Mouse (Mus musculus) layer of hippocampus, postnatal 25 days (tissue): ENCODE measurements around the gene Sp2. TPM values are rescaled to one million over a fixed set of nuclear protein-coding genes. Genes with fewer than 3 reads are reported as not detected.

Experiments
- DNase-seq, 2 experiments: peaks; one replicate each; pipeline ENCODE4 v3.0.0; 2022; ENCODE audit warnings: mixed read lengths in 2 of 2, low spot score in 1 of 2; ENCODE audit errors: extremely low spot score in 1 of 2
- total RNA-seq, 2 experiments: library from RNA; stranded (reverse); gene quantifications; 2 replicates each; pipeline ENCODE4 v1.2.3; 2021

The Sp2 gene
- total RNA-seq, 2 experiments from 2014 or later = 12.8 to 15.0 TPM

- DNase-seq = no peak
These were observed 14.1 kb upstream of the Sp2 start for GRCm38 (mm10) chr11:96996773-96997379.

- no peak for DNase-seq
These were observed 13.3 kb upstream of the Sp2 start for GRCm38 (mm10) chr11:96995836-96996772.

- DNase-seq = no peak
These were observed 12.3 kb upstream of the Sp2 start for GRCm38 (mm10) chr11:96995031-96995430.

DNA sequence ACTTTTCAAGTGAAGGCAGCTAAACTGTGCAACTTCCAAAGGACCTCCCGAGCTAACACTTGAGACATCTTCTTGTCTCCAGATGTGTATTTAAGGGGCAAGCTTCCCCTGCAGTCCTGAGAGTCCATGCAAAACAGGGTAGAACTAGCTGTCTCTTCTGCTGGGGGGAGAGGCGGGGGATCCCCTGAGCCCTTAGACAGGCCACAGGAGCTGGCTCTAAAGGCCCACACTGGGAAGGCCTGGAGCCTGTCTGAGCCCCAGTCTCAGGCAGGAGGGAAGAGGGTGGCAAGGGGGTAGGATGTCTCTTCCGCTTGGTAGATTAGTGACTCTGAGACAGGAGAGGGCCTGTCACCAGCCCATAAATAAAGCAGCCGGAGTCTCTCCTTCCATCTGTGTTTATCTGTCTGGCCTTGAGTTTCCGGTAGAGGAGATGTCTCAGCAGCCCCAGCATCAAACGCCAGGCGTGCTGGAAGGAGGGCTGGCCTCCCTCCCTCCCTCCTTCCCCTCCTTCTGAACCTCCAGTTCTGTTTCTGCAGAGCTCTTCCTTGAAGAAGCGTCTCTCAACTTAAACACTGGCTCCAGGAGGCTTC, 10.1 kb upstream of the Sp2 start:
- no peak for DNase-seq

- DNase-seq = no peak
These were observed 8.7 kb upstream of the Sp2 start for GRCm38 (mm10) chr11:96991501-96991900.

- DNase-seq = no peak
These were observed 5.3 kb upstream of the Sp2 start for GRCm38 (mm10) chr11:96987873-96988655.

DNA sequence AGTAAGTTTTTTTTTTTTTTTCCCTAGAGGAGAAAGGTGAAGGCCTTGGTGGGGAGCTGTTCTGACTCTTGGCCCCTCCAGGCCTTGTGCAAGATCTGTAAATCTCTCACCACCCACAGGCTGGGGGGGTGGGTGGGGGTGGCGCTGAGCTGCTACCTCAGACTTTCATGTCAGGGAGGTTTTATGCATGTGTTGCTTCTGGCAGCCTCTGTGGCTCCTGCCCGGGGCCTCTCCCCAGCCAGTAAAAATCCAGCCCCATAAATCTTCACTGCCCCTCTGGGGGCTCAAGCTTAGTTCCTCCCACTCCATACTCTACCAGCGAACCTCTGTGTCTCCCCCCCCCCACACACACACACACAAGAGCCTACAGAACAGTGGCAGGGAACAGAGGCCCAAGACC, 3.7 kb upstream of the Sp2 start:
- DNase-seq = no peak

GRCm38 (mm10) chr11:96984903-96985302, 2.1 kb upstream of the Sp2 start:
- no peak for DNase-seq

DNA sequence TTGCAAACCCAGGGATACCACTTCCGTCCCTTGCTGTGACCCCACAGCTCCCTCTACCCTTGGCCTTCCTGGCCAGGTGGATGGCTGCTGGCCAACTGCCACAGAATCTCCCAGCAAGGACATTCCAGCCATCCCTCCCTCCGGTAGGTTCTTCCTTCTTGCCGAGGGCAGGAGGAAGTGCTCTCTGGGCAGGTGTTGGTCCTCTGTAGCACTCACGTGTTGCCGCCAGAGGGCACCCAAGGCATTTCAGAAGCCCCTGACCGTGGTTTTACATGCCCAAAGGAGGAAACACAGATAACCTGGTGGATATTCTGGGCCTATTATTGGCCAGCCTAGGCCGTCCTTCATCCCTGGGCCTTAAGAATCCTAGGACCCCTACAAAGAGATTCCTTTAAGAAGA, 404 bp downstream of the Sp2 start:
- peak; percentile 78 to 85 for DNase-seq

DNA sequence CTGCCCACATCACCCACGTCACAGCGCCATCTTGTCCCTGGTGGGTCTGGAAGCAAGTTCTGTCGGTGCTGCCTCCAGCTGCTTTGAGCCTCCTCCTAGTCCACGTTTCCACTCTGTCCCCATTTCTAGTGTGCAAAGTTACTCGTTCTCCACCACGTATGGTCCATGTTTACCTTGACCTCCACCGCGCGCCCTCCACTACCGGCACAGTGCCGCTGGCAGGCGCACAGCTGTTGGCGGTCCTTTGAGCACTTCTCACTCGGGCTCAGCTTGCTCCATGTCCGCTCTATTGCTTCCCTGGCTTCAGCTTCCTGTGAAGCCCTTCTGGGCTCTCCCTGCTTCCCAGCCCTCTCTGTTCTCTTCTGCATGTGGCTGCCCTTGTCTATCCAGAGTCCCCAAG, 1.3 kb downstream of the Sp2 start:
- no peak for DNase-seq

DNA sequence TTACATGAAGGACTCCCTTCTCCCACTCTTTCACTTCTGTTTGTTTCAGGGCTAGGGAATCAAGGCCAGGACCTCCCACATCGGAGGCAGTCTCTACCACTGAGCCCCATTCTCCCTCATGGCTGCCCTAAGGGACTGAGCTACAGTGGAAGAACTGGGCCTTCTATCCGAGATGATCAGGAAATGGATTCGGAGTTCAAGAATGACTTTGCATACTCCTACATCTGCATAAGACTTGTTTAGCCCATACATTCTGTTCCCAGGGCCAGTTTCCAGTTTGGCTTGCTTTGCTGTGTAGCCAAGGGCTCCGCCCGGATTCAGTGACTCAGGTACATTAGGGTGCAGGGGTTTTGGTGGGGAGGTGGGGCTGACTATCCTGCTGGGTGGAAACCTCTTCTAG, 2.7 kb downstream of the Sp2 start:
- no peak for DNase-seq

- DNase-seq = no peak
These were observed 3.4 kb downstream of the Sp2 start for GRCm38 (mm10) chr11:96979329-96979728.

DNA sequence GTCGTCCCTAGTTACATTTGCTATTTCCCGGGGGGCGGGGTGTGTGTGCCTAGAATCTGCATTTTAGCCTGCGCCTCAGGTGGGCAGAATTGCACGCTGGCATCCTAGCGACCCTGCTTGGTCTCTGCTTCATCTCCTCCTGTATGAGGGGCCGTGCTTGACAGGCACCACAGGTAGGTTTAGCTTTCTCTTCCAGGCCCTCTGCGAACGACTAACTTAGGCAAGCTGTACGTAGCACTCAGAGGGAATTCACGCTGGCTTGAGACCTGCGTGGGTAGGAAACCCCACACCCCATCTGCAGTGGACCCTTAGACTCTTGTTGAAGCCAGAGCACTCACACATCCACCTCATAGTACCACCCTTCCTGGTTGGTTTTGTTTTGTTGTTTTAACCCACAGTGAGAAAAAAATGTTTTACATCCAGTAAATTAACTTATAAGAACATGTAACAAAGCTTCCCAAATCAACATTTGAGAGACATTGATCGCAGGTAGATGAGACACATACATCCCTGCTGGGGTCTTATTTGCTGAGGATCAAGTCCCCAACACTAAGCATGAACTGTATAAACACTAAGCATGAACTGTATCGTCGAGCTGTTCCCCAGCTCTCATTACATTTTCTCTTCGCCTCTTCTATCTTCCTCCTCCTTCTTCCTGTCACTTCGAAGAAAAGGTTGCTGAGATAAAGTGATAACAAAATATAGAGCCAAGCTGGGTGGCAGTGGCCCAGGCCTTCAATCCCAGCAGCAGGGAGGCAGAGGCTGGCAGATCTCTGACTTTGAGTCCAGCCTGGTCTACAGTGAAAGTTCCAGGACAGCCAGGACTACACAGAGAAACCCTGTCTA, 4.1 kb downstream of the Sp2 start:
- DNase-seq = no peak

- DNase-seq = peak; percentile 92 to 98
These were observed 5.0 kb downstream of the Sp2 start for GRCm38 (mm10) chr11:96977606-96978400.

- peak in 1 of 2 experiments; percentile 66 for DNase-seq
These were observed 5.7 kb downstream of the Sp2 start for GRCm38 (mm10) chr11:96976911-96977591.

- no peak for DNase-seq
These were observed 6.4 kb downstream of the Sp2 start for GRCm38 (mm10) chr11:96976379-96976687.

GRCm38 (mm10) chr11:96975511-96976378, 7.0 kb downstream of the Sp2 start:
- no peak for DNase-seq

DNA sequence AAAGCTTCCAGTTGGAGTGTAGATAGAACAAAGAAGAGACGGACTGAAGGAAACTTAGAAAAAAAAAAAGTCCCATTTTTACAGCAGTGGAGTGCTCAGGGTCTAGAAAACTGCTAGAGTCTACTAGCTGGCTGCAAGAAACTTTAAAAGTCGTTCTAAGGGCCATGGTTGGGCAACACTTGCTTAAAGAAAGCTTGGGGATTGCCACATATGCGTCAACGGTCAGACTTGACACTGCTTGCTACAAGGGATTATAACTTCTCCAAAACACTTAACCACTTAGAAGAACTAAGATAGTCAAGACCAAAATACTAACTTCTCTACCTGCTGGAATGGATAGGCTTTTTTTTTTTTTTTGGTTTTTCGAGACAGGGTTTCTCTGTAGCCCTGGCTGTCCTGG, 7.9 kb downstream of the Sp2 start:
- DNase-seq = no peak
